Mouse (Mus musculus) right cerebral cortex, postnatal 4 days (tissue): Measurements from ENCODE around the gene Pfas.
"Not testable (repeated sequence)": the region's sequence is repeated elsewhere in the genome, so short reads cannot be mapped to it uniquely, and the experiment has no call there.

Experiments used
- DNase-seq: peaks from one replicate; pipeline ENCODE4 v3.0.0-alpha.2; 2022

Gene Pfas

DNA sequence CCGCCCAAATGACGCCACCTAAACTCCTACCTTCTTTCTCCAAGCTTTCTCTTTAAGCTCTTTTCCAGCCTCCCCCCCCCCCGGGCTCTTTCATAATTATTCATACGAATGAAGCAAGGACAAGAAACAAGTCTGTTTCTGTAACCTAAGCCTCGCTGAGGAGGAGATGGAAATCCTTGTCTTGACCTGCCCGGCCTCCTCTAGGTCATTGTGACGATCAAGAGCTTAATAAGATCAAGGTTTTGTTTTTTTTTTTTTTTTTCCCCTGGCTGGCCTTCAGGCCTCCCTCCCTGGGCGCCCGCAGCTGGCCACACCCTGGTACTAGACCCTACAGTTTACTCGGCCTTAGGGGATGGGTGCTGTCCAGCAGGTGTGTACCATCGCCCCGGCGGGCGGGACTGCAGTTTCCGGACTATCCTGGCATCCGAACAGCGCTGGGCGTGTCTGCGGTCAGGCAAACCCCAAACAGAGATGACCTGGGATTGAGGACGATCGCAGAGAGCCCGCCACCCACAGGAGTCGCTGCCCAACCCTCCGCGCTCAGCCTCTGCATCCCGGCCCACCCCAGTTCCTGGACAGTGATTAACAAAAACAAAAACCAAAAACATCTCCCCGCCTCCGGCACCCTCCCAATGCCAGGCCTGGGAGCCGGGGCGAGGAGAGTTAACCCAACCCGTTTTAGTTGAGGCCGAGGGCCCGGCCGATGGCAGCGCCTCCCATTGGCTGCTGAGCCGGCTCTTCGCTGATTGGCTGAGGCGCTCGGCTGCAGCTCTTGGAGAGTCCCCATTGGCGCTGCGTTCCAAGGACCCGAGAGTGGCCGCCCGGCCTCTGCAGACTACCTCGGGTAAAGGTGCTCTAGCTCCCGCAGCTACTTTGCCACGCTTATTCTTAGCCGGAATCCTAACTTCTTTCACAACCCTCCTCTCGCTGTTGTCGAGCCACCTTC, 40.6 kb downstream of the Pfas start, which contains the start of gene Slc25a35:
Slc25a35 (plus strand) TSS at position 795 of the 946 bp plus-strand sequence.
- peak; percentile 83 for DNase-seq

DNA sequence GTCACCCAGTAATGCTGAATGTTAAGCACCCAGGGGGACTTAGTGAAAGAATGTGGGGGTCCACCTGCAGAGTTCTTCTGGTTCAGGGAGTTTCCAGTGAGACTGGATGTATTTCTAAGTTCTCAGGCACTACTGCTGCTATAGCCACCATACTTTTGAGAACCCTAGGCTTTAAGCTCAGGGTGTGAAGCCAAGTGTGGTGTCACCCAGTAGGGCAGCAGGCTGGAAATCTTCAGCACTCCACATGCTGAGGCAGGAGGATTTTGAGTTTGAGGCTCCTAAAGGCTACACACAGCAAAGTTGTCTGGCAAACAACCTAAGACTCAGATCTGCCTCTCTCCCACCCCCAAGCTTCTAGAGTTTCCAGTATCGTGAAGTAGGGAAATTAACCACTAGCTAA, 41.7 kb downstream of the Pfas start:
- no peak for DNase-seq

DNA sequence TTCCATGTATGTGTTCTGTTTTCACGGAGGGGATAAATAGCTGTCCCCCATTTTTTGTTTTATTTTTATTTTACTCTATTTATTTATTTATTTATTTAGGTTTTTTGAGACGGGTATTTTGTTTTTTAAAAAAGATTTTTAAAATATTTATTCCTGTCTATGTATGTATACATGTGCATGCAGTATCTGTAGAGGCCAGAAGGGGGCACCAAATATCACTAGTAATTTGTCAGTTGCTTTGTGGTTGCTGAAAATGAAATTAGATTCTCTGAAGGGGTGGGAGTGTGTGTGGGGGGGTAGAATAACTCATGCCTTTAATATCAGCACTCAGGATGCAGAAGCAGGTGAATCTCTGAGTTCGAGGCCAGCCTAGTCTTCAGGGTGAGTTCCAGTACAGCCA, 42.4 kb downstream of the Pfas start:
- DNase-seq = peak; percentile 69

DNA sequence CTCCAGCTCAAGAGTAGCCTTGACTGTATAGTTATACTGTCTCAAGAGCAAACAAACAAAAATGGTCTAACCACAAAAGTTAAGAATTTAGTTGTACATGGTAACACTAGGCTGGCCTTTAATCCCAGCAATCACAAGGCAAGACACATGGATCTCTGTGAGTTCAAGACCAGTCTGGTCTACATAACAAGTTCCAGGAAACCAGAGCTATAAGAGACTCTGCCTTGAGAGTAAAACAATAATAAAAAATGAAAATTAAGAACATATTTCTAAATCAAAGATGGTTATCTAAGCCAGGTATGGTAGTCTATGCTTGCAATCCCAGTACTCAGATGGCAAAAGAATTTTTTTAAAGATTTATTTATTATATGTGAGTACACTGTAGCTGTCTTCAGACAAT, 43.2 kb downstream of the Pfas start:
- no peak for DNase-seq

DNA sequence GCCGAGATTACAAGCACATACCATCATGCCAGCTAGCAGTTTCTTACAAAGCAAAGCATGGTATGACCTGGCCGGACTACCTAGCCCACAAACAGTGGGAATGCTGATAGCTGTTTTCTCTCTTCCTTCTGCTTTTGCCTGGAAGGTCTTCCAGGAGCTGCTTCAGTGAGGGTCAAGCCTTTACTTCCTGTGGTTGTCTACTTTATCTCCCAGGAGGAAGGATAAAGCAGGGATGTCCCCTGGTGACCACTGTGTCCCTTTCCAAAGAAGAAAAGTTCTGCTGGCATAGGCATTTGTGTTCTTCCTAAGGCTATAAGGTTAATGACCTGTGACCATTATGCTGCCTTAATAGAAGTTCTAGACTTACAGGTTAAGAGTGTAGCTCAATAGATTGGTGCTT, 44.9 kb downstream of the Pfas start:
- no peak for DNase-seq

DNA sequence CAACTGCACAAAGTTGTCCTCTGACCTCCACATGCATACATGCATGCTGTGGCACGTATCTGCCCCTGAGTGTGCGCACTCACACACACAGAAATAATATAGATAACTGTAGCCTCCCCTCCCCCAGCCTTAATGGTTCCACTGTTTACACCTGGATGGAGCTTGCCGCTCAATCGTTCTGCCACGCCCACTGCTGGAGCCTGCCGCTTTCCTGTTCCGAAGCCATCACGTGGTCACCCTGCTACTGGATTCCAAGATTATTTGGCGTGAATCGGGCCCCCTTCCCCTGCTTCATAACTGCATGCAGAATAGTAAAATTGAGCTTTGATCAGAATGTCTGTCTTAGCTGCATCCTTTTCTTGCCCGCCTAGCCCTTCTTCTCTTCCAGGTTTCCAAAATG, 46.1 kb downstream of the Pfas start:
- not testable (repeated sequence) for DNase-seq

DNA sequence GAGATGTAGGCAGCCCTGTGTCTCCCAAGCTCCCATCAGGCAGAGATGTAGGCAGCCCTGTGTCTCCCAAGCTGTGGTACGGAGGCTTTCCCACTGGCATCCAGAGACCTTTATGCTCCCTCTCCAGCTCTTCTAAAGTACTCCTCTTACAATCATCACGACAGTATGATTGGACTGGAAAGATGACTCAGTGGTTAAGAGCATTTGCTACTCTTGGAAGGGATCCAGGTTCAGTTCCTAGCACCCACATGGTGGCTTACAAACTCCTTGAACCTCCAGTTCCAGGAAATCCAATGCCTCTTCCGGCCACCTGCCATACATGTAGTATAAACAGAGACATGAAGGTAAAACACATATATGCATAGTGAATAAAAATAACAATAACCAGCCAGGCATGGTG, 46.7 kb downstream of the Pfas start:
- no peak for DNase-seq

DNA sequence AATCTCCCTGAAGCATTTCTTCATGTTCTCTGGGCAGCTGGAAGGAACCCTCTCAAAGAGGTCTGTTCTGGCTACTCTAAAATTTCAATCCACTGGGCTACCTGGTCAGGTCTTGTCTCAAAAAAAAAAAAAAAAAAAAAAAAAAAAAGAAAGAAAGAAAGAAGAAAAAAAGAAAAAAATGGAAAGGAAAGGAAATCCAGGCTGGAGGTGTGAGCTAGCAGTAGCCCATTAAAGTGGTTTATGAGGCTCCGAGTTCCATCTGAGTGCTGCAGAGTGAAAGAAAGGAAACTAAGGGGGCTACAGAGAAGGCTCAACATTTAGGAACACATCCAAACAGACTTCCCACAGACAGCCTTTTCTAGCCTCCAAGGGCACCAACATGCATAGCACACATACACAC, 50.3 kb downstream of the Pfas start:
- no peak for DNase-seq

DNA sequence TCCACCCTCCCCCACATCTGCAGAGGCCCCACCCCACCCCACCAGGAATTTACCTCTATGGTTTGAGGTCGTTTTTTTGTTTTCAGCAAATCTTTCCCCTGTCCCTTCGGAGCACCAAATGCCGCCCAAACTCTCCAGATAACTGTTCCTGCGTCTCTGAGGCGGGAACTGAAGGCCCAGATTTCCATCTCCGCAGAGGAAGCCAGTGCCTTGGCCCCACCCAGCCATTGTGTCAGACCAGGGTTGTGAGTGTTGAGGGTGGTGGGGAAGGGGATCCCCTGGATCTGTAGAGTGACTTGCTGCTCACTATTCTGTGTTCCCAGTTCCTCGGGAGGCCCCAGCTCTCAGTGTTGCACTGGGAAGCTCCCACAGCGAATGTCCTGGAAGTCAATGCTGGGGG, 51.0 kb downstream of the Pfas start, which contains the start of gene Arhgef15:
Arhgef15 (minus strand) TSS at position 173 of the 400 bp plus-strand sequence.
- no peak for DNase-seq

DNA sequence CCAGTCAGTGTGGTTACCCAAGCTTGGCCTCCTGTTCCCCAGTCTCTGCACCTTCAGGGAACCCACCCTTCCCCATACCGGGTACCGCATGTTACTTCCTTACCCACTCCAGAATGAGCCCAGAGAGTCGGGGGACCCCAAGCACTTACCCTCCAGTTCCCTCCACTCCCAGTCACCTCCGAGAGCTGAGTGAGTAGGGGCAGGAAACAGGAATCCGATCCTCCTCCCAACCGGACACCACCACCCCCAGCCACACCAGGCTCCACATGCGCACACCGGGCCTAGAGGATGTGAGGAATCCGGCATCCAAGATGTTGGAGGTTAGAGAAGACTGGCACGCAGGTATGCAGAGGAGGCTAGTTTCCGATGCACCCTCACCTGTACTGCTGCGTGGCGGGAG, 51.6 kb downstream of the Pfas start:
- DNase-seq = no peak

DNA sequence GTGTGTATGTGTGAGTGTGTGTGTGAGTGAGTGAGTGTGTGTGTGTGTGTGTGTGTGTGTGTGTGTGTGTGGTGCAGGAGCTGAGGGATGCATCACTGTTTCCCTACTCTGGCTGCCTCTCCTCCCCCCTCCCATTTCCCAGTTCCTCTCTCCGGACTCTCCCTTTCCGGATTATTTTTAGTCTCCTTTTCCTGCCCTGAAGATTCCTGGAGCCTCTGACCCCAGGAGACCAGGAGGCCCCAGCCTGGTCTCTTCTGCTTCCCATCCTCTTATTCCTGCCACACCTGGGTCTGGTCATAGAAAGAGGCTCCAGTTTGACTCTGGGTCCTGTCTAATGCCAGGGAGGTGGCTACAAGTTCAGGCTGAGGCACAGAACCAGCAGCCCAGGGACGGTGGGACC, 52.2 kb downstream of the Pfas start:
- DNase-seq = no peak

DNA sequence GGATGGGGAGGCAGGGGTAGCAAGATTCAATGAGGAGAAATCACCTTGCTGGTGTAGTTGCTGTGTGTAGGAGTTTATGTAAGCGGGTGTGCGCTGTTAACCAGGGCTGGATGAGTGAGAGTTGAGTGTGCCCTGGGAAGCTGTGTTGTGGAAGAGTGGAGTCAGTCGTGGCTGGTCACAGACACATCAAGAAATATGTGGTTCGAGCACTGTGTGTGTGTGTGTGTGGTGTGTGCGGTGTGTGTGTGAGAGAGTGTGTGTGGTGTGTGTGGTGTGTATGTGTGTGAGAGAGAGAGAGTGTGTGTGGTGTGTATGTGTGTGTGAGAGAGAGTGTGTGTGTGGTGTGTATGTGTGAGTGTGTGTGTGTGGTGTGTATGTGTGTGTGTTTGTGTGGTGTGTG, 52.8 kb downstream of the Pfas start:
- DNase-seq = no peak

DNA sequence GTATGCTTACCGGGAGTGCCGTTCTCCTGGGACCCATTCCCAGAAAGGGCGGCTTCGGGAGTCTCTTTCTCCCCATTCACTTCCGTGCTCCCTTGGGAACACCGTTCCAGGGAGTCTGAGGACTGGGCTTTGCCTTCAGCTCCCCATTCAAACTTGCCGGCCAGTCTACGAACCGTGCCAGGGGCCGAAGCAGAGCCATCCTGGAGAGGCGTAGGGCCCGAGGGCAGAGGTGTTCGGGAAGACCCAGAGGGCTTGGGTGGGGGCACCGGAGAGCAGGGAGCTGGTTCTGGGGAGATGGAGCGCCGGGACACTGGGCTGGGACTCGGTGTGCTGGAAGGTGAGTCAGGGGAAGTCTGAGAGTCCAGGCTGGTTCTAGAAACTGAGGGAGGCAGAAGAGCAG, 53.9 kb downstream of the Pfas start:
- no peak for DNase-seq

DNA sequence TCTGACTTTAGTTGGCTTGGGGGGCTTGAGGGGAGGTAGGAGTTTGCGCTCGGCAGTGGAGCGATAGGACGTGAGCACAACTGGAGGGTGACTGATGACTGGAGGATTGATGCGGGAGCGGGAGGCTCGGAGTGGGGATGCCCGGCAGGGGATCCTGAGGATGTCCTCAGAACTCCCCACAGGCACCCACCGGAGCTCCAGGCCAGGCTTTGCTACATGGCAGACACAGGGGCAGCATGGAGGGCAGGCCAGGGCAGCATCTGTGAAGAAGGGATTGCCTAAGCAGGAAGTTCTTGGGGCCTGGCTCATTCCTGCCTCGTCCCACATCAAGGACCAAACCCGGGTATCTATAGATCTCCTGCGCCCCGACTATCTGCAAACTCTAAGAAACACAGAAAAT, 54.4 kb downstream of the Pfas start:
- DNase-seq = no peak

DNA sequence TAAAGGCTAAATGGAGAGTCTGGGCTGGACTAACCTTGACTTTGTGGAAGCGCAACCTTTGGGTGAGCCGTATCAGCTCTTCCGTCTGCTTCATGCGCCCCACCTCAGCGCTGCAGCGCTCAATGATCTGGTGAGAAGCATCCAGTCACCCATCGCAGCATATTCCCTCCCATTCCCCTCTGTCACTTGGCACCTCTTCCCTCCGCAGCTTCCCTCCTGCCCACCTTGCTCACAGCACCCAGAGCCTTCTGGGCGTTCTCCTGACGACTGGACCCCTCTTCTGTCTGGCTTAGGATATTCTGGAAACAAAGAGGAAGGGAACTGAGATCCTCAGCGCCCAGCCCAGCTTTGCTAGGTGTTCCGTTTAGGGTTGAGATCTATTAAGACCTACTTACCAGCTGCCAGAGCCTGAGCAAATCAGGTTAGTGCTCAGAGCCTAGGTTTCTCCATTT, 60.7 kb downstream of the Pfas start:
- DNase-seq = peak; percentile 32

DNA sequence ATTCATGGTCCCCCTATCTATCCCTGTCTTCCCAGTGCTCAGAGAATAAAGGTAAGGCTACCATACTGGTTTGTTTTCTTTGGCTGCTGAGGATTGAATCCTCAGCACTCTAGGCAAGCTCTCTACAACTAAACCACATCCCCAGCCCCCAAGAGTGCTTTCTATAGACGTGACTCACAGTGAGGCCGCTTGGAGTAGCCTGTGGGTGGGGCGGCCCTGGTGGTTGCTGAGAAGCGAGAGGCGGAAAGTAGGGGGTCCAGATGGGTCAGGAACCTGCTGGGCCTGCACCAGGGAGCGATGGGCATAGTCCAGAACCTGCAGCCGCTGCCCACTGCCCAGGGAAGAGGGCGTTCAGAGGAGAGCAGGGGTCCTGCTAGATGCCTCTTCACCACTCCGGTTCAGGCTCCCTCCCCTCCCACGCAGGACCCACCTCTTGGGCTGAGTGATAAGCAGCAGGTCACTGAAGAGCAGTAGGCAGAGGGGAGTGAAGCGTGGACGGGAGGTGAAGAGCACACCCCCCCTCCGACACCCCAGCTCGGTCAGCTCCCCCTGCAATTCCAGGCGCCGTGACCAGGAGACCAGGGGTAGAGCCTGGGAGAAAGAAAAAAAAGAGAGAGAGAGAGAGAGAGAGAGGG, 61.3 kb downstream of the Pfas start:
- peak; percentile 30 for DNase-seq

DNA sequence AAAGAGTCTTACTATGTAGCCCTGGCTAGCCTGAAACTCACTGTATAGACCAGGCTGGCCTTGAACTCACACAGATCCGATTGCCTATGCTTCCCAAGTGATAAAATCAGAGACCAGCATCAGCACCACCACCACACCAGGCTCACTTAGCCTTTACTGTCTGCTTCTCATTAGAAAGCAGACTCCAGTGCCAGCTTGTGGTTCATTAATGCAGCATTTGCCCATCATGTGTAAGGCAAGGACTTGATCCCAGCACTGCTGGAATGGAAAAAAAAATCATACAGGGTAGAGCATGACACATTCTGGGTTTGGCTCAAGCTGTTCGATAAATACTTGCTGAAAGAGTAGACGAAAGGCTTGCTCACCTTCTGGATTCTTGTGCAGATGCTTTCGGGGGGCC, 62.3 kb downstream of the Pfas start:
- no peak for DNase-seq

DNA sequence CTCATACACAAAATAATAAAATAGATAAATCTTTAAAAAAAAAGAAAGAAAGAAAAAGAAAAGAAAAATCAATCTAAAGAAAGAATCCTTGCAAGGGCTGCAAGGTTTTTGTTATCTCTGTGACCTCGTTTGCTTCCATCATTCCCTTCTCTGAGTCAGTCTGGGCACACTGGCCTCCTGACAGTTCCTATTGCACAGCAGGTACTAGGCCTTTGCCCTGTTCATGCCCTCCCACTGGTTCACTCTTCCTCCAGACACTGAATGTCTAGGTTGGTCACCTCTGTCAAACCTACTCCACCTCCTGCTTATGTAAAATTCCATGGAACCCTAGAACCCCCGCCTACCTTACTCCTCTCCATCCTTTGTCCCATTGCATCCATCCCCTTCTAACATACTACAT, 63.0 kb downstream of the Pfas start:
- no peak for DNase-seq

DNA sequence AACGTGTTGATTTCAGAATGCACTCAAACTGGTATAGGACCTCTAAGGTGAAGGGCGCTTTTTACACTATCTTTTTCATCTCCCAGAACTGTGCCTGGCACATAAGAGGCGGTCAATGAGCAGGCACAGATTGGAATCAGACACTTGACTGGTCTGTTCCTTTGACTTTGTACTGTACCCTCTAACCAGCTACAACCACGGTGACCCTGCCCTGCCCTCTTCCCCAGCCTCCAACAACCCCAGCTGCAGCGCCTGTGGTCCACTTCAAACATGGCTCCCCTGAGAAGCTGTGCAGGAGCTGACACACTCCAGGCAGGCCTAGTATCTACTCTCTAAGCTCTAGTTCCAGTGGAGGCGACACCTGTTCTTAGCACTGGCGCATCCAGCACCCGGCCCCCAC, 65.5 kb downstream of the Pfas start:
- no peak for DNase-seq

DNA sequence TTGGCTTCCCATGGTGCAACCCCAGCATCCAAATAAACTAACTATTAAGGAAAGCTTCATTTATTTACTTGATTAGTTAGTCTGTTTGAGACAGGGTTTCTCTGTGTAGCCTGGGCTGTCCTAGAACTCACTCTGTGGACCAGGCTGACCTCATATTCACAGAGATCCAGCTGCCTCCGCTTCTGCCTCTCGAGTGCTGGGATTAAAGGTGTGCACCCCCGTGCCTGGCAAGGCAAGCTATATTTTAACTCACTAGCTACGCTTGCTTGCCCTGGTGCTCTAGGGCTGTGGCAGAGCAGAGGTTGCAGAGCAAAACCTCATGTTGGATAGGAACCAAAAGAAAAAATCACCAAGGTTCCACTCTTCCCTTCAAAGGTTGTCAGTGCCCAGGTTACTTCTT, 67.7 kb downstream of the Pfas start:
- DNase-seq = no peak

DNA sequence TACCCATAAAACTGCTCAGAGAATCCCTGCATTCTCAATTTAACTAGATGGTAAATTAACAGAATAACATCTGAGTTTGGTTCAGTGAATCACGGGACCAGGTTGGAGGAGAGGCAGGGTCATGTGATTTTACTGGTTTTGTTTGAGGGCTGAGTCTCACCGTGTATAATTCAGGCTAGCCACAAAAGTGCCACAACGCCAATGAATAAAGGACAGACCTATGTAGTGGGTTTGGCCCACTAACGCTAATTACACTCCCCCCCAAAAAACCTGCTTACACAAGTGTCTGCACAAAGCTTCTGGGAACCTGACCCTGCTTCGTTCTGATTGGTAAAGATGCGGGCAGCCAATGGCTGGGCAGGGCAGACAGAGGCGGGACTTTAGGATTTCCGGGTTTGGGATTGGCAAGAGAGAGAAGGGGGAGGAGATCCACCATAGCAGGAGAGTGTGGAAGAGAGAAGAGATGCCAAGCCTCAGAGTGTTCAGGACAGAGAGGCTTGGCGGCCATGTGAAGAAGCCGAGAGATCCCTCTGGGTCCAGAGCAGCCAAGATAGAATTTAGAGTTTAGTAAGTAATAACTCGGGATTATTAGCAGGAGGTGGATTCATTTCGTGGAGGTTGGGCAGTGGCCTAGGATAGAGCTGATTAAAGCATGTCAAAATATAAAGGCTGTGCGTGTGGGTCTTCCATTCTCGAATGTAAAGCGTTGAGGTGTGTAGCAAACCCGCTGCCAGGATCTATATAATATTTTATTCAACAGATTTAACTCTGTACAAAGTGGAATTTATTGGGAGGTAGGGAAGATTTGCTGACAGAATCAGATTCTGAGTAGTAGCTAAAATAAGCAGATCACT, 68.6 kb downstream of the Pfas start:
- DNase-seq = peak; percentile 72

DNA sequence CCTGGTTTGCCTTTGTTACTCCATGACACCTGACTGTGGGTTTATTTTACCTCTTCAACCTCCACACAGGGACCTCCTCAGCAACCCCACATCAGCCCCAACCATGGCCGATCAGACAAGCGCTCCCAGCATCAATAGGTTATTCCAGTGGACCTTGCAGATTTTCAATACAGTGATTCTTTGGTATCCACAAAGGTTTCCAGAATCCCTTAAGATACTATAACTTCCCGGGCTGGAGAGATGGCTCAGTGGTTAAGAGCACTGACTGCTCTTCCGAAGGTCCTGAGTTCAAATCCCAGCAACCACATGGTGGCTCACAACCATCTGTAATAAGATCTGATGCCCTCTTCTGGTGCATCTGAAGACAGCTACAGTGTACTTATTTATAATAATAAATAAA, 71.3 kb downstream of the Pfas start:
- DNase-seq = not testable (repeated sequence)
